Mouse (Mus musculus) brain, embryonic 14.5 days (tissue): ENCODE data around the gene Myo18b.

Experiments used
- CTCF ChIP-seq: fragments of 200-500 bp; IDR thresholded peaks from 2 replicates; pipeline ENCODE4 v1.5.1; 2012; ENCODE audit warnings: inconsistent platforms, mild to moderate bottlenecking, moderate library complexity, borderline replicate concordance; ENCODE audit not compliant: insufficient read depth, insufficient read length; ENCODE audit errors: extremely low read depth
- POLR2A ChIP-seq: fragments of 200-500 bp; IDR thresholded peaks from 2 replicates; pipeline ENCODE4 v1.6.1; 2012; ENCODE audit warnings: mild to moderate bottlenecking, inconsistent platforms, borderline replicate concordance; ENCODE audit not compliant: poor library complexity, insufficient read depth, insufficient read length, severe bottlenecking; ENCODE audit errors: extremely low read depth

- TF ChIP-seq CTCF (no peak), POLR2A (no peak)
These were observed 249.3 kb downstream of the Myo18b start for GRCm38 (mm10) chr5:112646871-112647270.
